ENCODE assay signal across 25 mouse cellular contexts in genomic region chr13:37354432-37354831, GRCm38 (mm10). TPM values are rescaled to one million over a fixed set of nuclear protein-coding genes. Genes with fewer than 3 reads are reported as not detected.
DNase-seq lines count a peak whose midpoint lies in the region; ATAC-seq and TF ChIP-seq lines count a peak whose summit lies in the region.
"Had no signal": no experiment of that assay in that cellular context is flagged by ENCODE, and none has a peak within 500 bp of the region (broad histone marks: within the 10 kb centered on the region; RNA-seq: fewer than 3 reads in every experiment).

No protein-coding gene starts in this region.

- peaks cover 18% of the 10 kb centered on the region for H3K4me1 ChIP-seq in liver, postnatal 0 days (ENCODE audit: insufficient read depth)
- peaks cover 6% of the 10 kb centered on the region; the same call in 1 of the 2 replicates for H3K4me1 ChIP-seq in liver, embryonic 12.5 days
- no peaks in the 10 kb centered on the region for H3K4me1 ChIP-seq in forebrain, embryonic 11.5 days (replicated peaks; ENCODE audit: control insufficient read depth, insufficient read depth, low read length)
- H3K4me1 ChIP-seq: intestine, embryonic 15.5 days; midbrain, embryonic 12.5 days had no signal

- peak overlapping the region; percentile 48; the same call in 1 of the 2 replicates for H3K27ac ChIP-seq in liver, postnatal 0 days (ENCODE audit: low read depth)
- no peak overlapping the region for H3K27ac ChIP-seq in liver, embryonic 12.5 days
- no peak overlapping the region for H3K27ac ChIP-seq in forebrain, embryonic 11.5 days (ENCODE audit: low read depth, low read length)
- H3K27ac ChIP-seq: forebrain, embryonic 10.5 days; gastrocnemius, adult 2 months; heart, embryonic 10.5 days; hindbrain, embryonic 10.5 days; intestine, embryonic 15.5 days; layer of hippocampus, adult 2 months; limb, embryonic 10.5 days; midbrain, embryonic 12.5 days; neural tube, embryonic 15.5 days had no signal

- H3K27me3 ChIP-seq in liver, postnatal 0 days (ENCODE audit: insufficient read depth, low read length): no peaks in the 10 kb centered on the region
- H3K27me3 ChIP-seq in liver, embryonic 12.5 days (replicated peaks): no peaks in the 10 kb centered on the region
- no peaks in the 10 kb centered on the region for H3K27me3 ChIP-seq in forebrain, embryonic 11.5 days (ENCODE audit: control insufficient read depth, insufficient read depth, low read length)
- H3K27me3 ChIP-seq: intestine, embryonic 15.5 days; midbrain, embryonic 12.5 days; neural tube, embryonic 15.5 days had no signal

- no peak for TF ChIP-seq EP300 in liver, postnatal 0 days (IDR thresholded peaks at IDR 0.05; ENCODE audit: low read depth)

- TF ChIP-seq CTCF in liver, postnatal 0 days (IDR thresholded peaks at IDR 0.05; ENCODE audit: low read depth): no peak

- H3K4me3 ChIP-seq in liver, postnatal 0 days (ENCODE audit: low read depth, low read length): no peak overlapping the region
- H3K4me3 ChIP-seq in liver, embryonic 12.5 days: no peak overlapping the region
- H3K4me3 ChIP-seq in forebrain, embryonic 11.5 days (ENCODE audit: low read depth, low read length): no peak overlapping the region
- H3K4me3 ChIP-seq: forebrain, embryonic 10.5 days; gastrocnemius, adult 2 months; heart, embryonic 10.5 days; hindbrain, embryonic 10.5 days; intestine, embryonic 15.5 days; layer of hippocampus, adult 2 months; limb, embryonic 10.5 days; midbrain, embryonic 12.5 days; neural tube, embryonic 15.5 days had no signal

- no peak for DNase-seq in frontal cortex, postnatal 10 days (ENCODE audit: low spot score in 2 of 2)
- no peak for DNase-seq in liver, postnatal 0 days
- DNase-seq in spleen, postnatal 36 days (ENCODE audit: low spot score in 2 of 2): peak; percentile 39 to 45
- no peak for DNase-seq in spleen, postnatal 14 days (ENCODE audit: low spot score in 2 of 2)
- no peak for DNase-seq in forebrain, embryonic 11.5 days (ENCODE audit: low spot score)
- DNase-seq: adrenal gland, postnatal 25 days; cerebellum, adult 11-12 months; gastrocnemius, adult 2 months; kidney, adult 9 months; kidney, postnatal 14 days; liver; lung, adult 2 months; right cerebral cortex, postnatal 4 days had no signal

- H3K36me3 ChIP-seq in liver, postnatal 0 days (replicated peaks; ENCODE audit: insufficient read depth, low read length): no peaks in the 10 kb centered on the region
- H3K36me3 ChIP-seq in liver, embryonic 12.5 days: no peaks in the 10 kb centered on the region
- no peaks in the 10 kb centered on the region for H3K36me3 ChIP-seq in forebrain, embryonic 11.5 days (ENCODE audit: control insufficient read depth, insufficient read depth, low read length)
- H3K36me3 ChIP-seq: forebrain, embryonic 10.5 days; heart, embryonic 10.5 days; hindbrain, embryonic 10.5 days; intestine, embryonic 15.5 days; limb, embryonic 10.5 days; midbrain, embryonic 12.5 days; neural tube, embryonic 15.5 days had no signal

- no peaks in the 10 kb centered on the region for H3K9me3 ChIP-seq in liver, postnatal 0 days (ENCODE audit: low read length)
- H3K9me3 ChIP-seq in liver, embryonic 12.5 days (replicated peaks): no peaks in the 10 kb centered on the region
- no peaks in the 10 kb centered on the region for H3K9me3 ChIP-seq in forebrain, embryonic 11.5 days (ENCODE audit: control insufficient read depth, low read length)
- H3K9me3 ChIP-seq: forebrain, embryonic 10.5 days; heart, embryonic 10.5 days; hindbrain, embryonic 10.5 days; intestine, embryonic 15.5 days; limb, embryonic 10.5 days; midbrain, embryonic 12.5 days; neural tube, embryonic 15.5 days had no signal

- no peak overlapping the region for H3K9ac ChIP-seq in liver, postnatal 0 days (replicated peaks)
- H3K9ac ChIP-seq in liver, embryonic 12.5 days: no peak overlapping the region
- no peak overlapping the region for H3K9ac ChIP-seq in forebrain, embryonic 11.5 days (ENCODE audit: low read length)
- H3K9ac ChIP-seq: intestine, embryonic 15.5 days; midbrain, embryonic 12.5 days; neural tube, embryonic 15.5 days had no signal

- peak overlapping the region; percentile 30; the same call in 1 of the 2 replicates for H3K4me2 ChIP-seq in liver, postnatal 0 days (ENCODE audit: low read depth, low read length)
- H3K4me2 ChIP-seq in liver, embryonic 12.5 days: no peak overlapping the region
- H3K4me2 ChIP-seq in forebrain, embryonic 11.5 days (ENCODE audit: low read depth, low read length, severe bottlenecking): no peak overlapping the region
- H3K4me2 ChIP-seq: intestine, embryonic 15.5 days; midbrain, embryonic 12.5 days; neural tube, embryonic 15.5 days had no signal

- peak; percentile 58 for ATAC-seq in frontal cortex, adult (ENCODE audit: low TSS enrichment)
- ATAC-seq in liver, postnatal 0 days: no peak
- no peak for ATAC-seq in liver, embryonic 12.5 days
- 0 out of 2 replicates have a peak, but pooled peaks have one; percentile 7 for ATAC-seq in neutrophil, adult 5-6 weeks (ENCODE audit: extremely low read depth, insufficient number of reproducible peaks, low FRiP score, poor library complexity, severe bottlenecking)
- no peak for ATAC-seq in forebrain, embryonic 11.5 days (replicated peaks; ENCODE audit: low FRiP score)
- ATAC-seq: hindbrain, embryonic 16.5 days; intestine, embryonic 15.5 days had no signal

- WGBS in liver, postnatal 0 days (ENCODE audit: insufficient replicate concordance): 39% methylated on average over 4 of the region's 4 CpGs
- 30% methylated on average over 4 of the region's 4 CpGs for WGBS in liver, embryonic 12.5 days (ENCODE audit: insufficient replicate concordance)
- 92% methylated on average over 4 of the region's 4 CpGs for WGBS in forebrain, embryonic 11.5 days

RNA-seq across cellular contexts. Expression of gene Ly86, which starts 9.4 kb away (rescaled TPM):
- 18.9 and 19.1 TPM in 2 replicates for polyA plus RNA-seq in liver, postnatal 0 days (2015; fragmentation: Nextera tagmentation; extraction: Ambion mirVana)
- 6.3 and 7.5 TPM in 2 replicates for polyA plus RNA-seq in liver, embryonic 12.5 days (2016; fragmentation: Nextera tagmentation; extraction: Ambion mirVana)
- 193 and 216 TPM in 2 replicates for total RNA-seq in neutrophil, adult 5-6 weeks (2017)
- 3.5 and 4.0 TPM in 2 replicates for polyA plus RNA-seq in forebrain, embryonic 11.5 days (2014; fragmentation: Nextera tagmentation; extraction: Ambion mirVana)

Comparison
In these comparisons a context has a peak if more than half of its experiments do, and no peak if none do; other contexts are left out.
1. DNase-seq: peak in spleen, postnatal 36 days (2 of 2); none in frontal cortex, postnatal 10 days (0 of 2), liver, postnatal 0 days (single experiment), spleen, postnatal 14 days (0 of 2) and forebrain, embryonic 11.5 days (single experiment).
2. ATAC-seq: peak in frontal cortex, adult (single experiment) and neutrophil, adult 5-6 weeks (single experiment); none in liver, postnatal 0 days (single experiment), liver, embryonic 12.5 days (single experiment) and forebrain, embryonic 11.5 days (single experiment).